Mouse (Mus musculus): ENCODE data around the gene Il25. TPM values are rescaled to one million over a fixed set of nuclear protein-coding genes. Genes with fewer than 3 reads are reported as not detected.
A peak's percentile ranks its signal among the peaks of the same experiment; 100 is the strongest.
"Not testable (repeated sequence)": the region's sequence is repeated elsewhere in the genome, so short reads cannot be mapped to it uniquely, and the experiment has no call there.

Il25 gene
- polyA plus RNA-seq, 1 experiment: not detected

DNA sequence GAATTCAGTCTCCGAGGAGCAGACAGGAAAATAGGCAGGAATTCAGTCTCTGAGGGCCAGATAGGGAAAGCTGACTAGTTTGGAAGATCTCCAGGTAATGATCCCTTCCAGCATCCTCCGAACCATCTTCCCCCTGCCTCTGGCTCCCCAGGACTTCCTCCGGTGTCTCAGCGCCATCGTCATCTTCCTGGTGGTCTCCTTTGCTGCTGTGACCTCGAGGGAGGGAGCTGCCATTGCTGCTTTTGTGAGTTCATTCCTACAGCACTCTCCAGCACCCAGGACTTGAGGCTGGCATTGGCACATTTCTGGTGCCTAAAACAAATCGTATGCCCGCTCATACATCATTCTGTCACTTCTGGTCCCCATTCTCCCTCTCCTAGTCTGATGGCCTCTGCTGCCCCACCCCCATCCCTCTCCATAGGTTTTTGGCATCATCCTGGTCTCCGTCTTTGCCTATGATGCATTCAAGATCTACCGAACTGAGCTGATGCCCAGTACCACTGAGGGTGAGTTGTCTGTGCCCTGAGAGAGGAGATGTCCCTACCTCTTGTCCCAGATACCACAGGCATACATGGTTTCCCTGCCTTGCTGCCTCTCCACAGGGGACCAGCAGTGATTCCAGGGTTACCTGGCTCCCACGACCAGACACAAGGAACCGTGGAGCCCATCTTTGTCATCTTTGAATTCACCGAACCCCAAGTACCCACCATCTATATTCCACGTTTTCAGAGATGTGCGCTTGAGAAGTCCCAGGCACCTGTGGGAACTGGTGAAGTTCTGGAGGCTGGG lies 6.1 kb downstream of the Il25 start:
- TF ChIP-seq POLR2A (IDR thresholded peaks at IDR 0.05; ENCODE audit: low read depth, low read length) (no peak), CTCF (IDR thresholded peaks at IDR 0.05; ENCODE audit: borderline replicate concordance, insufficient read depth, low read length) (no peak)
- H3K27ac ChIP-seq (ENCODE audit: insufficient read depth, low read length): no peak overlapping the region
- no peak overlapping the region for H3K4me3 ChIP-seq (ENCODE audit: insufficient read depth, low read length)
- H3K4me1 ChIP-seq (ENCODE audit: control insufficient read depth, insufficient read depth, low read length): no peaks in the 10 kb centered on the region

DNA sequence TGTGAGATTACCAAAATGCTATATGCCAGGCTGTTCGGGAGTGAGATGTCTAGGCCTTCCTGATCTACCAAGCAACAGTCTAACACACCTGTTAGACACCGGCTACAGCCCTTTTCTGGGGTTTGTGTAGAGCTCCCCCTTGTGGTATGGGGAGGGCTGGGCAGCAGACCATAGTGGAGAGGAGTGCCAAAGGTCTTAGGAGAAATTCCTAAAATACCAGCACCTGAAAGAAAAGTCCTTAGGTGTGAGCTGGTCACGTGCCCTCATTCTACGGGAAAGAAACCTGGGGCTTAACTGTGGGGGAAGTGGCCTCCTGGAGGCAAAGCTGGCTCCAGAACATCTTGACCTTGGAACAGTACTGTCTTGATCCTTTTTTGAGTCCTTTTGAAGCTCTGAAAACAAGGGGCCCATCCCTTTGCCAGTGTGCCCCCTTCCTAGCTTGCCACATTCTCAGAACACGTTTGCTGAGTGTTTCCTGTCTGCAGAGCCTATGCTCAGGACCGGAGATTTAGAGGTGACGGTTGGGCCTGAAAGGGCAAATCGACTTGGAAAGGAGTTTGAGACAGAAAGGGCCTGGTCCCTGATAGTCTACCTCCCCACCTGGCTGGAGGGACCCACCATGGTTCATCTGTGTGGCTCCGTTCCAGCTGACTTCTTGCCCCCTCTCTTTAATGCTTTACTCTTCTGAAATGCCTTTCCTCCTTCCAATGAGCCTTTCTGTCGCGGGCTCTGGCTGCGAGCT lies 7.1 kb downstream of the Il25 start:
- Histone ChIP-seq H3K4me3 (ENCODE audit: insufficient read depth, low read length) (no peak overlapping the region), H3K27ac (ENCODE audit: insufficient read depth, low read length) (no peak overlapping the region), H3K4me1 (ENCODE audit: control insufficient read depth, insufficient read depth, low read length) (no peaks in the 10 kb centered on the region)
- peak; percentile 46; the same call in 1 of the 2 replicates for TF ChIP-seq CTCF (IDR thresholded peaks at IDR 0.05; ENCODE audit: borderline replicate concordance, insufficient read depth, low read length)
- TF ChIP-seq POLR2A (IDR thresholded peaks at IDR 0.05; ENCODE audit: low read depth, low read length): no peak

- TF ChIP-seq CTCF (IDR thresholded peaks at IDR 0.05; ENCODE audit: borderline replicate concordance, insufficient read depth, low read length): no peak
- H3K4me3 ChIP-seq (ENCODE audit: insufficient read depth, low read length): no peak overlapping the region
- H3K27ac ChIP-seq (ENCODE audit: insufficient read depth, low read length): no peak overlapping the region
- no peaks in the 10 kb centered on the region for H3K4me1 ChIP-seq (ENCODE audit: control insufficient read depth, insufficient read depth, low read length)
Observed at GRCm38 (mm10) chr14:54940176-54940530, 7.7 kb downstream of the Il25 start.

DNA sequence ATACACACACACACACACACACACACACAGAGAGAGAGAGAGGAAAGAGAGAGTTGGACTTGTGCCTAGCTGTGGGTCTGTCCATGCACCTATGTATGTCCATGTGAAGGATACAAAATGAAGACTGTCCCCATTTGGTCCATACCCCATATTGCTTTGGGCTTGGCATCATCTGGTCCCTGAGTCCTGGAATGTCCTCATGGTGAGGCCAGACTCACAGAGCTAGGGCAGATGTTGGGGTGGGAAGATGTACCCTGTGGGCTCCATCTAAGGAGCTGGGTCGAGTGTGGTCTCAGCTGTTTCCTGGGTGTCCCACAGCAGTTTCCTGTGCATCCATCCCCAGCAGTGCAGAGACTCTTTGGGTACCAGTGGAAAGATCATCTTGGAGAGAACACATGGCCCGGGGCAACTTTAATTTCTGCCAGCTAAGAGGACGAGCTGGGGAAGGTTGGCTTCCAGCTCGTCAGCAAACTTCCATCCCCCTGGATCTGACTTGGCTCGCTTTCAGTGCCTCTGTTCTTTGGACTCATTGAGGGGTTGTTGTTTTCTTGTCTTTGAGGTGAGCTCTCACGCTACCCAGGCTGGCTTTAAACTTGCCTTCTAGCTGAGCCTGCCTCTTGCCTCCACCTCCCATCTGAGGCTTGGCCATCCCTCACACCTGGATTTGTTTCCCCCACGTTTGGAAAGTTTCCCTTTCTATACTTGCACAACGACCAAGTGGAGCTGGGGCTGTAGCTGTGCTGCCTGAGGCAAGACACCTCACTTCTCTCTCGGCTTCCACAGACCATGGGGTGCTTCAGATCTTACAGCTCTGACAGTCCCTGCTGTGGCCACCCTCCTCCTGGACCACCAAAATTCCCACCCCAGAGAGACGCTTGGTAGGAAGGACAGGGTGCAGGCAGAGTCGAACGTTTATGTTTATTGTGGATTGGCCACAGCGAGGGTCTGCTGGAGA lies 8.8 kb downstream of the Il25 start:
- Histone ChIP-seq H3K27ac (ENCODE audit: insufficient read depth, low read length) (no peak overlapping the region), H3K4me3 (ENCODE audit: insufficient read depth, low read length) (no peak overlapping the region), H3K4me1 (ENCODE audit: control insufficient read depth, insufficient read depth, low read length) (peaks cover 9% of the 10 kb centered on the region)
- no peak for TF ChIP-seq CTCF (IDR thresholded peaks at IDR 0.05; ENCODE audit: borderline replicate concordance, insufficient read depth, low read length)
- TF ChIP-seq POLR2A (IDR thresholded peaks at IDR 0.05; ENCODE audit: low read depth, low read length): no peak

DNA sequence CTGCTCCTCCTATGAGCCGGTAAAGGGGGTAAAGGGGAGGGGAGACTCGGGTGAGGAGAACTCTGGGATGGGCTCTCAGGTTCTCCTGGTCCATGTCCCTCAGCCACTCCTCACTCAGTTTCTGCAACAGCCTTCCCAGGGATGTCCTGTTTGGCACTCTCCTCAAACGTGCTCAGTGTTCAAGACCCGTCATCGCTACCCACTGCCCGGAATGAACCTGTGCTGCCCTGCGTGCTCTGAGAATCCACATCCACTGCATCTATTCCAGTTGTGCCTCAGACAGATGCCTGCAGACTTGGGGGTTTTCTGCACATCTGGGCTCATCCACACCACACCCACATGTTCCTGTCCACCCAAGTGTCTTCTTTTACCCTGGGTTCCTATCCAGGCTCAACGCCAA lies 10.0 kb downstream of the Il25 start:
- H3K4me1 ChIP-seq (ENCODE audit: control insufficient read depth, insufficient read depth, low read length): peaks cover 10% of the 10 kb centered on the region
- H3K4me3 ChIP-seq (ENCODE audit: insufficient read depth, low read length): no peak overlapping the region
- TF ChIP-seq POLR2A (IDR thresholded peaks at IDR 0.05; ENCODE audit: low read depth, low read length) (no peak), CTCF (IDR thresholded peaks at IDR 0.05; ENCODE audit: borderline replicate concordance, insufficient read depth, low read length) (no peak)
- H3K27ac ChIP-seq (ENCODE audit: insufficient read depth, low read length): no peak overlapping the region

DNA sequence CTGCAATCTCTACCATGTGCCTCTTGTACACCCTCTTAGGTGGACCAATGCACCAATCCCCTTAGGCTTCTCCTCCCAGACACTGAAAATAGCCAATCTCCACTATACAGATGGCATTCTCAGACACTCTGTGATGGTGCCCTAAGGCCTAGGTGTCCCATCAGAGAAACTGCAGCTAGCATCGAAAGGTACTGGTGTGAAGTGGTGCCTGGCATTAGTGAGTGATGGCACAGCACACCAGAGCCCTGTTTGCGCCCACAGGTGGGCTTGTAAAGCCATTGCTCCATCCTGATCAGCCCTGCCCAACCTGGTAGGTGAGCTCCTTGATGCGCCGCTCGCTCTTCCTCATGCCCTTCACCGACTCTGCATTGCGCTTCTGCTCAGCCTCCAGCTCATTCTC lies 11.5 kb downstream of the Il25 start:
- TF ChIP-seq POLR2A (IDR thresholded peaks at IDR 0.05; ENCODE audit: low read depth, low read length) (no peak), CTCF (IDR thresholded peaks at IDR 0.05; ENCODE audit: borderline replicate concordance, insufficient read depth, low read length) (no peak)
- Histone ChIP-seq H3K27ac (ENCODE audit: insufficient read depth, low read length) (no peak overlapping the region), H3K4me3 (ENCODE audit: insufficient read depth, low read length) (no peak overlapping the region), H3K4me1 (ENCODE audit: control insufficient read depth, insufficient read depth, low read length) (peaks cover 10% of the 10 kb centered on the region)

DNA sequence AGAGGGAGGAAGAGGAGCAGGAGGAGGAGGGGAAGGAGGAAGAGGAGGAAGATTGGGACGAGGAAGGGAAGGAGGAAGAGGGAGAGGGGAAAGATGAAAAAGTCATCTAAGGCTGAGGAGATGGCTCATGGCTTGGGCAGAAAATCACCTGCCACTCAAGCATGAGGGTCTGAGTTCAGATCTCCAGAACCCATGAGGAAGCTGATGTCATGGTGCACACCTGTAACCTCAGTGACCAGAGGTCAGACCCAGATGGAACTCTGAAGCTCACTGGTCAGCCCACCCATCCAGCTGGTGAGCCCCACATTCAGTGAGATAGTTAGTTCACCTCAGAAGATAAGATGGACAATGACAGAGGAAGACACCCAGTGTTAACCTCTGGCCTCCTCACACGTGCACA lies 12.4 kb downstream of the Il25 start:
- Histone ChIP-seq H3K4me3 (ENCODE audit: insufficient read depth, low read length) (no peak overlapping the region), H3K27ac (ENCODE audit: insufficient read depth, low read length) (no peak overlapping the region), H3K4me1 (ENCODE audit: control insufficient read depth, insufficient read depth, low read length) (peaks cover 10% of the 10 kb centered on the region)
- TF ChIP-seq CTCF (IDR thresholded peaks at IDR 0.05; ENCODE audit: borderline replicate concordance, insufficient read depth, low read length): no peak
- TF ChIP-seq POLR2A (IDR thresholded peaks at IDR 0.05; ENCODE audit: low read depth, low read length): no peak

GRCm38 (mm10) chr14:54945975-54946704 lies 13.6 kb downstream of the Il25 start:
- TF ChIP-seq POLR2A (IDR thresholded peaks at IDR 0.05; ENCODE audit: low read depth, low read length) (no peak), CTCF (IDR thresholded peaks at IDR 0.05; ENCODE audit: borderline replicate concordance, insufficient read depth, low read length) (no peak)
- H3K27ac ChIP-seq (ENCODE audit: insufficient read depth, low read length): no peak overlapping the region
- H3K4me3 ChIP-seq (ENCODE audit: insufficient read depth, low read length): no peak overlapping the region
- H3K4me1 ChIP-seq (ENCODE audit: control insufficient read depth, insufficient read depth, low read length): peaks cover 10% of the 10 kb centered on the region

GRCm38 (mm10) chr14:54947008-54947407 lies 14.5 kb downstream of the Il25 start:
- not testable (repeated sequence) for H3K4me3 ChIP-seq (ENCODE audit: insufficient read depth, low read length); H3K27ac ChIP-seq (ENCODE audit: insufficient read depth, low read length)
- H3K4me1 ChIP-seq (ENCODE audit: control insufficient read depth, insufficient read depth, low read length): peaks cover 10% of the 10 kb centered on the region
